11 mouse cellular contexts compared by ENCODE assay signal in the genomic region with DNA sequence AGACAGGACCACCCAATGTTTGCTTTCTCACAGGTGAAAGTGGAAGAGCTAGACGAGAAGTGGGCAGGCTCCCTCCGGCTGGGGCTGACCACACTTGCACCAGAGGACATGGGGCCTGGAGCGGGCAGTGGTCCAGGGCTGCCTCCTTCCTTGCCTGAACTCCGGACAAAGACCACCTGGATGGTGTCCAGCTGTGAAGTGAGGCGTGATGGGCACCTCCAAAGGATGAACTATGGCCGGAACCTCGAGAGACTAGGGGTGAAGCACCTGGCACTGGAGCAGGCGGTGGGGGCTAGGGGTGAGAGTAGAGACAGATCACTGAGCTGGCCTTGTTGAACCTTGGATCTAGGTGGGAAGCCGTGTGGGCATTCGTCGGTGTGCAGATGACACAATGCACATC.
"Had no signal": no experiment of that assay in that cellular context is flagged by ENCODE, and none has a peak within 500 bp of the region (broad histone marks: within the 10 kb centered on the region; RNA-seq: fewer than 3 reads in every experiment).

No protein-coding gene starts in this region.

- H3K9ac ChIP-seq: limb, embryonic 12.5 days; liver, embryonic 15.5 days; midbrain, embryonic 13.5 days had no signal

- H3K27me3 ChIP-seq: limb, embryonic 12.5 days; liver, embryonic 15.5 days; midbrain, embryonic 13.5 days had no signal

- ATAC-seq: lung, postnatal 0 days; midbrain, embryonic 13.5 days had no signal

- H3K27ac ChIP-seq: limb, embryonic 12.5 days; liver, embryonic 15.5 days; midbrain, embryonic 13.5 days had no signal

- H3K9me3 ChIP-seq: limb, embryonic 12.5 days; liver, embryonic 15.5 days; midbrain, embryonic 13.5 days had no signal

- DNase-seq: layer of hippocampus, postnatal 36 days; liver; lung, adult 2 months; lung, postnatal 36 days; right cerebral cortex, adult 18-20 months; right cerebral cortex, postnatal 25 days; thymus, postnatal 36 days had no signal

- H3K4me2 ChIP-seq: limb, embryonic 12.5 days; liver, embryonic 15.5 days; midbrain, embryonic 13.5 days had no signal

- H3K4me3 ChIP-seq: limb, embryonic 12.5 days; liver, embryonic 15.5 days; midbrain, embryonic 13.5 days had no signal
